Mouse (Mus musculus) olfactory bulb, adult 2 months (tissue): ENCODE data around the gene Brpf3. TPM values are rescaled to one million over a fixed set of nuclear protein-coding genes. Genes with fewer than 3 reads are reported as not detected.
A peak's percentile ranks its signal among the peaks of the same experiment; 100 is the strongest.

Source experiments
- H3K27ac ChIP-seq: fragments of 200-500 bp; 2 replicates; pipeline ENCODE4 v1.5.1; 2012; ENCODE audit warnings: low read depth, low read length; ENCODE audit not compliant: insufficient read depth
- H3K4me1 ChIP-seq: fragments of 200-500 bp; 2 replicates; pipeline ENCODE4 v1.6.1; 2012; ENCODE audit warnings: low read length; ENCODE audit not compliant: control insufficient read depth, insufficient read depth
- H3K4me3 ChIP-seq: fragments of 200-500 bp; 2 replicates; pipeline ENCODE4 v1.5.1; 2012; ENCODE audit warnings: mild to moderate bottlenecking, low read depth, low read length, moderate library complexity; ENCODE audit not compliant: insufficient read depth
- CTCF ChIP-seq: fragments of 200-500 bp; IDR thresholded peaks from 2 replicates; pipeline ENCODE4 v1.5.1; 2012; ENCODE audit warnings: low read depth, mild to moderate bottlenecking, low read length, moderate library complexity; ENCODE audit not compliant: insufficient read depth
- POLR2A ChIP-seq: fragments of 200-500 bp; IDR thresholded peaks from 2 replicates; pipeline ENCODE4 v1.6.1; 2012; ENCODE audit warnings: mild to moderate bottlenecking, low read depth, low read length, moderate library complexity; ENCODE audit not compliant: insufficient read depth
- WGBS: fragments of 180-500 bp; shearing (Covaris S2); methylation state at CpG from one replicate; pipeline ENCODE4 v1.1.7; 2018; 5-methylcytosine and 5-hydroxymethylcytosine counted together
- polyA plus RNA-seq: library from polyadenylated mRNA; stranded (reverse); fragments of >200 nt; gene quantifications from 2 replicates; pipeline ENCODE4 v1.2.4, GENCODE M21; 2012; ENCODE audit warnings: low replicate concordance; ENCODE audit not compliant: missing spikeins, insufficient read depth, insufficient read length

Brpf3 gene
- polyA plus RNA-seq, 1 experiment = not detected

GRCm38 (mm10) chr17:28785036-28785435, 15.9 kb upstream of the Brpf3 start:
- Histone ChIP-seq H3K27ac (no peak overlapping the region), H3K4me3 (no peak overlapping the region), H3K4me1 (peaks cover 9% of the 10 kb centered on the region)
- TF ChIP-seq POLR2A (no peak), CTCF (no peak)
- 85% methylated on average over 3 of the region's 3 CpGs for WGBS

- WGBS = 97% methylated on average over 12 of the region's 12 CpGs
- no peak overlapping the region for H3K27ac ChIP-seq
- TF ChIP-seq CTCF (no peak), POLR2A (no peak)
- H3K4me1 ChIP-seq = peaks cover 9% of the 10 kb centered on the region
- H3K4me3 ChIP-seq = no peak overlapping the region
Measured at GRCm38 (mm10) chr17:28787507-28787906, 13.4 kb upstream of the Brpf3 start.

DNA sequence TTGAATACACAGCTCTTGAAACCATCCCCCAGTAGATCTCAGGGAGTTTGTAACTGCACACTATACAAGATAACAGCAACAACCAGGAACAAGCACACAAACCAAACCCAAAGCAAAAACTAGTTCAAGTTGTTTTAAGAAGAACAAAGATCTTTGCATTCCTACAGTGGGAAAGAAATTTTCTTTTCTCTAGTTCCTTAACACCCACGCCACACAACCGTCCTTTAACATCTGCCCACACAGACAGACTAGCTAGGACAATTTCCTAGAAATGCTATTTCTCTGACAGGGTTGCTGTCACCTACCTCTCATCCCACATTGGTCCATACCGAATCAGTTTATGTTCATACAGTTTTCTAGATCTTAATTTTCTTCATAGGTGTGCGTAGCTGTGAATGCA, 3.9 kb upstream of the Brpf3 start:
- peaks cover 10% of the 10 kb centered on the region for H3K4me1 ChIP-seq
- TF ChIP-seq CTCF (no peak), POLR2A (no peak)
- no peak overlapping the region for H3K4me3 ChIP-seq
- H3K27ac ChIP-seq = no peak overlapping the region
- WGBS = 80% methylated on average over 4 of the region's 4 CpGs

DNA sequence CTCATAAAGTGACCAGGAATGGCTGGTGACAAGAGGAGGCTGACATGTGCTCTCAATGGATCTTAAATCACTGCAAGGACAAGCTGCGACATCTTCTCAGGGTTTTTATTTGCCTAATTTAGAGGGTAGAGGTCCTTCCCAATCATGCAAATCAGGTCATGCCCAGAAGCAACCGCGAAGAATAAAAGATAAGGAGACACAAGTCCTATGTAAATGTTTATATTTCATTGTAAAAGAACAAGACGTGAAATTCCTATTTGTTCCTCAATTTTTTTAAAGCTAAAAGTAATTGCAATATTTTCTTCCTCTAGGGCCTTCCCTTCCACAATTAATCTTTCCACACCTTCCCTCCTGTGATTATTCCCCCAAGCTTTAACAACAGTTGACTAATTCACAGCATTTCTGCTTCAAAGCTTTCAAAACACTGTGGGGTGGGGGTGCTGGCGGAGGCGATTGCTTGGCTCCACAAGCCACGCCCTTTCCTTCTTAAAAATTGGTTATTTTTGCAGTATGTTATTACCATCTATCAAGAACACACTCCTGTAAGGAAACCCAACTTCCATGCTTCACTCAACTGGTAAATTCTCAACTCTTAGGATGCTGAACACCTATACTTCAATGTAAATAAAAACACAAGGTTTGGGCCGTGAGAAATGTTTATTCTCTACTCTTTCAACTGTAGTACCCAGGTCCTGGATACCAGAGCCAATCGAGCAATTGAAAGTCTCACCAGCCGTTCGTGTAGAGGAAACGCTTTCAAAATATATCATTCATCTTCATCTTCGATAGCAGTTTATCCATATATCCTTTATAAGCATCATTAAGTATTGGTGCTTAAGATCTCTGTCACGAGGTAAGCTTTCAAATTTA, 1.4 kb upstream of the Brpf3 start:
- Histone ChIP-seq H3K27ac (no peak overlapping the region), H3K4me1 (peaks cover 14% of the 10 kb centered on the region), H3K4me3 (no peak overlapping the region)
- TF ChIP-seq POLR2A = no peak
- TF ChIP-seq CTCF = no peak
- WGBS = 17% methylated on average over 14 of the region's 14 CpGs

DNA sequence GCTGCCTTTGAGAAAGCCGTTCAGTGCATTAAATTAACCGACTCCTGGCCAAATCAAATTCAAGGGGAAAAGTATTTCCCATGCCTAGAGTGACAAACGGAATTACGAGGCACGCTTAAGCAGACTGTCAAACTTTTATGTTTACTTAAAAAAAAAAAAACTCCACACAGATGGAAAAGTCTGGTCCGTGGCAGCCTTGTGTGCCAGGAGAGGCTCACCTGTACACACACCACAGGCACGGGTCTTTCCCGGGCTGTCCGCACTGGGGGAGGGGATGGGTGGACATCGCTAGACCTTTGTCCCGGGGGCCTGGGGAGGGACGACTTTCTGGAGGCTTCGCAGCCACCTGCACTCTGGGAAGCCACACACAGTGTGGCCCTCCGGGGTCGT, 614 bp upstream of the Brpf3 start:
- TF ChIP-seq POLR2A = no peak
- TF ChIP-seq CTCF = no peak
- no peak overlapping the region for H3K27ac ChIP-seq
- peaks cover 14% of the 10 kb centered on the region for H3K4me1 ChIP-seq
- H3K4me3 ChIP-seq = peak overlapping the region; percentile 97
- WGBS = under 1% methylated on average over 15 of the region's 15 CpGs

GRCm38 (mm10) chr17:28801474-28802005, 650 bp downstream of the Brpf3 start:
- peak; percentile 67 for TF ChIP-seq POLR2A
- TF ChIP-seq CTCF = no peak
- WGBS = 1% methylated on average over 34 of the region's 42 CpGs
- peak overlapping the region; percentile 50; the same call in 1 of the 2 replicates for H3K27ac ChIP-seq

DNA sequence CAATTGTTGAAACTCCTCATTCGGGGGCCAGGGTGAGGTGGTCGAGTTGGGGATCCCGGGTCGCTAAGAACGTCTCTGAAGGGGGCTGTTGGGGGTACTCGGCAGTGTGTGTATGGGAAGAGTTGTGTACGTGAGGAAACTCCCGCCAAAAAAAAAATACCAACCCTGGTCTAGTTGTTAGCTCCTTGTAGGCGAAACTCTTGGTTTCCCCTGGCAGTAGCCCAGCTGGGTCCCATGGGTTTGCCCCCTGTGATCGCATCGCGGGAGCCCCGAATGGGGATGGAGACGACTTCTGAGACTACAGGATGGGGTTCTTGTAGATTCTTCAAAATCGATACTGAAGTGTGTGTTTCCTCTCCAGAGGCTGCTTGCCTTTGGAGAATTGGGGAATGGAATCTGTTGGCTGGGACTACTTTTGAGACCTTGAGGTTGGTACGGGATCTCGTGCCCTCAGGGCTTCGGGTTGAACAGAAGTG, 1.2 kb downstream of the Brpf3 start:
- H3K4me1 ChIP-seq = peaks cover 16% of the 10 kb centered on the region
- 2% methylated on average over 18 of the region's 18 CpGs for WGBS
- no peak for TF ChIP-seq POLR2A
- TF ChIP-seq CTCF = no peak
- H3K4me3 ChIP-seq = peak overlapping the region; percentile 97
- peak overlapping the region; percentile 50; the same call in 1 of the 2 replicates for H3K27ac ChIP-seq

More at GRCm38 (mm10) chr17:28801474-28802005, 650 bp downstream of the Brpf3 start:
- Histone ChIP-seq H3K4me1 (peaks cover 14% of the 10 kb centered on the region), H3K4me3 (peak overlapping the region; percentile 97)

DNA sequence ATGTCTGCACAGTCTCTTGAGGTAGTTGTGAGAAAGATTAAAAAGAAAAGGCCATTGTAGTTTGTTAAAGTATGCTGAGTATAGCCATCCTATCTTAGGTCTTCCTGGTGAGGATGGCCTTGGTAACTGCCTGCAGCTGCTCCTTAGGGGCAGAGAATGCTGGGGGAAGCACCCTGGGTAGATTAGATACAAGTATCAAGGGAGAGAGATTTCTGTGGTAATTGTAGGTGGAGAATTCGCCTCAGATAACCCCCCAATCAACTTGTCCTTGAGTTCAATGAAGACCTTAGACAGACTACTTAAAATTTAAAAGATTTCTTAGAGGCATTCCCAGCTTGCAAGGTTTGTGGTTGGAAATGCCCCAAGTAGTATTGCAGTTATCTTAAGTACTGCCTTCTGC, 2.4 kb downstream of the Brpf3 start:
- TF ChIP-seq POLR2A = no peak
- TF ChIP-seq CTCF = no peak
- Histone ChIP-seq H3K4me3 (no peak overlapping the region), H3K27ac (no peak overlapping the region), H3K4me1 (peaks cover 15% of the 10 kb centered on the region)
- 58% methylated on average over 1 of the region's 1 CpGs for WGBS

DNA sequence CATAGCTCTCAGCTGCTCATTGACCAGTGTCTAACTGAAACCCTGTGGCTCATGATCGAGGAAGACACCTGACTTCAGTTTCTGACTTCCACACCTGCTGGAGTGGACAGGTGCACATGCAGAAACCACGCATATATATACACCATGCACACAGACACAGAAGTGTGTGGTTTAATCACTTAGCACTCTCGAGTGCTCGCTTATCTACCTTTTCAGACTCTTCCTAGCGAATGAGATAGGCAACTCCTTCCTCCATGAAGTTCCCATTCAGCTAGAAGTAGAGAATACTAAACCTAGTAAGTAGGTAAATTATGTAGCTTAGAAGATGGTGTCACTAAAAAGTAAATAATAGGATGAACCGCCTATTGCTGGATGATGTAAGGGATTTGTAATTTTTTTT, 4.1 kb downstream of the Brpf3 start:
- WGBS = 95% methylated on average over 6 of the region's 6 CpGs
- Histone ChIP-seq H3K4me3 (no peak overlapping the region), H3K27ac (no peak overlapping the region), H3K4me1 (peaks cover 13% of the 10 kb centered on the region)
- TF ChIP-seq POLR2A (no peak), CTCF (no peak)
